Comparison of ENCODE assay signal across 24 mouse cellular contexts in the genomic region with DNA sequence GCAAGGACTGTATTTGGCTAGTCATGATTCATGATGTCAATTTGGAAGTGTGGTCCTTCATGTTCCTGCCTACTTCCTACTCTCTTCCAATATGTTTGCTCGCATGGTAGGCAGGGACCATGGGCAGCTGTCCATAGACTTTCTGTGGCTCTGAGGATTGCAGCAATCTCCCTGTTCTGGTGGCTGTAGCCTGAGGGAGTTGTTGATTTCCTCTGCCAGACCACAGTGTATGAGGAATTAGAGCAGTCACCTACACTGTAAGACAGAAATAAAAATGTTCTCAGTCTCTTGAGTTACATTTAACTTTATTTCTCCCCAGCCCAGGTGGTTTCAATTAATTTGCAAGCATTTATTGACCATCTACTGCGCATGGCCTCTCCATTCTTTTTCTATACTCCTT.
A peak's percentile ranks its signal among the peaks of the same experiment; 100 is the strongest.
DNase-seq lines count a peak whose midpoint lies in the region; ATAC-seq lines count a peak whose summit lies in the region.
"Had no signal": no experiment of that assay in that cellular context is flagged by ENCODE, and none has a peak within 500 bp of the region (broad histone marks: within the 10 kb centered on the region; RNA-seq: fewer than 3 reads in every experiment).

No protein-coding gene starts in this region.

- peak; percentile 38; the same call in 1 of the 2 replicates for ATAC-seq in frontal cortex, adult (ENCODE audit: low TSS enrichment)
- ATAC-seq in neural tube, embryonic 15.5 days (ENCODE audit: low FRiP score), result no peak
- ATAC-seq: forebrain, embryonic 15.5 days; intestine, postnatal 0 days had no signal

- 85% methylated on average over 2 of the region's 2 CpGs for WGBS in neural tube, embryonic 15.5 days

- DNase-seq in frontal cortex, postnatal 36 days (ENCODE audit: low spot score in 2 of 2), result no peak
- peak; percentile 51 for DNase-seq in Muller cell, postnatal 12 days (ENCODE audit: inconsistent ontology term)
- DNase-seq in adipocyte (ENCODE audit: low spot score), result peak; percentile 13
- no peak for DNase-seq in kidney, postnatal 36 days
- DNase-seq: adrenal gland, adult 8-10 months; cerebellum, adult 11 months; cerebellum, adult 2 months; cerebellum, adult 9-11 months; cerebellum, postnatal 25 days; embryo, embryonic 11 days; gastrocnemius, adult 2 months; gastrocnemius, postnatal 14 days; heart, adult 11 months had no signal

- no peaks in the 10 kb centered on the region for H3K9me3 ChIP-seq in neural tube, embryonic 15.5 days (replicated peaks)
- H3K9me3 ChIP-seq: embryonic facial prominence, embryonic 10.5 days; embryonic facial prominence, embryonic 13.5 days; forebrain, embryonic 12.5 days; forebrain, embryonic 15.5 days; hindbrain, embryonic 12.5 days; hindbrain, embryonic 15.5 days had no signal

- no peaks in the 10 kb centered on the region for H3K36me3 ChIP-seq in neural tube, embryonic 15.5 days
- H3K36me3 ChIP-seq: embryonic facial prominence, embryonic 10.5 days; embryonic facial prominence, embryonic 13.5 days; forebrain, embryonic 12.5 days; forebrain, embryonic 15.5 days; hindbrain, embryonic 12.5 days; hindbrain, embryonic 15.5 days had no signal

- no peaks in the 10 kb centered on the region for H3K4me1 ChIP-seq in neural tube, embryonic 15.5 days
- H3K4me1 ChIP-seq: embryonic facial prominence, embryonic 10.5 days; embryonic facial prominence, embryonic 13.5 days; forebrain, embryonic 12.5 days; forebrain, embryonic 15.5 days; hindbrain, embryonic 12.5 days; hindbrain, embryonic 15.5 days had no signal

- no peak overlapping the region for H3K27ac ChIP-seq in neural tube, embryonic 15.5 days (replicated peaks)
- H3K27ac ChIP-seq: embryonic facial prominence, embryonic 10.5 days; embryonic facial prominence, embryonic 13.5 days; forebrain, embryonic 12.5 days; forebrain, embryonic 15.5 days; gastrocnemius, adult 2 months; hindbrain, embryonic 12.5 days; hindbrain, embryonic 15.5 days had no signal

- H3K9ac ChIP-seq in neural tube, embryonic 15.5 days (replicated peaks), result no peak overlapping the region
- H3K9ac ChIP-seq: embryonic facial prominence, embryonic 13.5 days; forebrain, embryonic 12.5 days; forebrain, embryonic 15.5 days; hindbrain, embryonic 12.5 days; hindbrain, embryonic 15.5 days had no signal

- no peak overlapping the region for H3K4me3 ChIP-seq in neural tube, embryonic 15.5 days (replicated peaks)
- H3K4me3 ChIP-seq: embryonic facial prominence, embryonic 10.5 days; embryonic facial prominence, embryonic 13.5 days; erythroblast, embryonic 14.5 days; forebrain, embryonic 12.5 days; forebrain, embryonic 15.5 days; gastrocnemius, adult 2 months; hindbrain, embryonic 12.5 days; hindbrain, embryonic 15.5 days had no signal

- H3K4me2 ChIP-seq in neural tube, embryonic 15.5 days, result no peak overlapping the region
- H3K4me2 ChIP-seq: embryonic facial prominence, embryonic 13.5 days; forebrain, embryonic 12.5 days; forebrain, embryonic 15.5 days; heart, embryonic 11.5 days; hindbrain, embryonic 12.5 days; hindbrain, embryonic 15.5 days had no signal

- H3K27me3 ChIP-seq in neural tube, embryonic 15.5 days (replicated peaks), result no peaks in the 10 kb centered on the region
- H3K27me3 ChIP-seq: embryonic facial prominence, embryonic 13.5 days; forebrain, embryonic 12.5 days; forebrain, embryonic 15.5 days; hindbrain, embryonic 12.5 days; hindbrain, embryonic 15.5 days had no signal

Comparison
In these comparisons a context has a peak if more than half of its experiments do, and no peak if none do; other contexts are left out.
1. DNase-seq: peak in Muller cell, postnatal 12 days (single experiment) and adipocyte (single experiment); none in frontal cortex, postnatal 36 days (0 of 2) and kidney, postnatal 36 days (0 of 2).